Mouse (Mus musculus): Measurements from ENCODE around the gene Utf1.

DNA sequence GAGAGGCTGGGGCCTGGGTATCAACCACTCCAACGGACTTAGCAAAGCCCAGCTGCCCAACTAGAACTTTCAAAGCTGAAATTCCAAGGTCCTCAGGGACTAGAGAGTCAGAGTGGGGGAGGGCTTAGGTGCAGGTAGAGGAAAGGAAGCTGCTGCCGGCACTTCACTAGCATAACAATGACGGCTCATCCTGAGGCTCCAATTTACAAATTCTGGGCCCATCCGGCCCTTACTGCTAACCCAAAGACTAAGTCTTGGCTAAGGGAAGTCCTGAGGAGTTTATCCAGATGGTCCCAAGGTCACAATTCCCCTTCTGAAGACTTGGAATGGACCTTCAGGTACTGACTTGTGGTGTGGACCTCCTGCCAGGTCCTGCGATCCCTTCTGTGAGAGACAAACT lies 1.9 kb downstream of the Utf1 start:
- TF ChIP-seq POLR2A (IDR thresholded peaks at IDR 0.05; ENCODE audit: borderline replicate concordance, control insufficient read depth, low read depth, low read length), result no peak
- TF ChIP-seq CTCF (IDR thresholded peaks at IDR 0.05; ENCODE audit: control insufficient read depth, insufficient read depth, low read length), result no peak

Data from bone marrow, adult 2 months (tissue).